Mouse (Mus musculus): ENCODE measurements at regions not wholly inside any gene's neighbourhood (a gene's known extent, or its start where the extent isn't known, plus 50 kb on each side); places are given as distances from the start of the nearest gene placed in this dataset.

GRCm38 (mm10) chr5:4591721-4592120, 166.1 kb downstream of the Fzd1 start:
- TF ChIP-seq CTCF (IDR thresholded peaks at IDR 0.05; ENCODE audit: borderline replicate concordance, extremely low read depth, insufficient read depth, insufficient read length) (no peak), POLR2A (IDR thresholded peaks at IDR 0.05; ENCODE audit: borderline replicate concordance, extremely low read depth, insufficient read depth, insufficient read length, poor library complexity, severe bottlenecking) (no peak)
